Mouse (Mus musculus): ENCODE results near the gene Mcoln2.

- TF ChIP-seq CTCF (IDR thresholded peaks at IDR 0.05; ENCODE audit: control insufficient read depth, insufficient read depth, low read length) = no peak
- TF ChIP-seq POLR2A (IDR thresholded peaks at IDR 0.05; ENCODE audit: borderline replicate concordance, control insufficient read depth, low read depth, low read length) = no peak
These were observed 32.2 kb upstream of the Mcoln2 start, which contains the start of gene Mcoln3 for GRCm38 (mm10) chr3:146117258-146117996.

All from bone marrow, adult 2 months (tissue).